Mouse (Mus musculus) thymus, adult 18-20 months (tissue): ENCODE data around the gene Prkaa1.
"Not testable (repeated sequence)": the region's sequence is repeated elsewhere in the genome, so short reads cannot be mapped to it uniquely, and the experiment has no call there.

Experiments
- DNase-seq, 2 experiments: peaks; one replicate each; pipeline ENCODE4 v3.0.0; 2022; ENCODE audit warnings: mixed read lengths in 2 of 2

The Prkaa1 gene

DNA sequence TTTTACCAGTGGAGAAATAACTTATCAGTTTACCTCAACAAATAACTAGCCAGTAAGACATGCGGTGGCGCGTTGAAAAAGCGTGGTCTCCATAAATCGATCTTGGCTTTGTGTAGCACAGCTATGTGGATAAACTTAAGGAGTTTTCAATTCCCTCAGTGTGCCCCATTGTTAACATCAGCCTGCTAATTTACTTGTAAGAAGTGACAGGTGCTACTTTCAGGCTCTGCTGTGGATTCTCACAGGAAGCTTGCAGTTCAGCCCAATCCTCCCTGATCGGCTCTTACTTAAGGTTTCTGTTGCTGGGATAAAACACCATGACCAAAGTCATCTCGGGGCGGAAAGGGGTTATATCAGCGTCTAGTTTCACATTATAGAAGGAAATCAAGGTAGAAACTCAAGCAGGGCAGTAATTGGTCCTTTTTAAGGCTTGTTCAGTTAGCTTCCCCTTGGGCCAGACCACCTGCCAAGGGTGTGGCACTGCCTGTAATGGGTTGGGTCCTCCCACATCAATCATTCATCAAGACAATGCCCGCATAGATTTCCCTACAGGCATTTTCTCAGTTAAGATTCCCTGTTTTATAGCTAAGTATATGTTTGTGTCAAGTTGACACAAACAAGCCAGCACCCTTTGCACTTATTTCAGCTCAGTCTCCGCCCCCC is 41.1 kb downstream of the Prkaa1 start:
- no peak for DNase-seq

DNA sequence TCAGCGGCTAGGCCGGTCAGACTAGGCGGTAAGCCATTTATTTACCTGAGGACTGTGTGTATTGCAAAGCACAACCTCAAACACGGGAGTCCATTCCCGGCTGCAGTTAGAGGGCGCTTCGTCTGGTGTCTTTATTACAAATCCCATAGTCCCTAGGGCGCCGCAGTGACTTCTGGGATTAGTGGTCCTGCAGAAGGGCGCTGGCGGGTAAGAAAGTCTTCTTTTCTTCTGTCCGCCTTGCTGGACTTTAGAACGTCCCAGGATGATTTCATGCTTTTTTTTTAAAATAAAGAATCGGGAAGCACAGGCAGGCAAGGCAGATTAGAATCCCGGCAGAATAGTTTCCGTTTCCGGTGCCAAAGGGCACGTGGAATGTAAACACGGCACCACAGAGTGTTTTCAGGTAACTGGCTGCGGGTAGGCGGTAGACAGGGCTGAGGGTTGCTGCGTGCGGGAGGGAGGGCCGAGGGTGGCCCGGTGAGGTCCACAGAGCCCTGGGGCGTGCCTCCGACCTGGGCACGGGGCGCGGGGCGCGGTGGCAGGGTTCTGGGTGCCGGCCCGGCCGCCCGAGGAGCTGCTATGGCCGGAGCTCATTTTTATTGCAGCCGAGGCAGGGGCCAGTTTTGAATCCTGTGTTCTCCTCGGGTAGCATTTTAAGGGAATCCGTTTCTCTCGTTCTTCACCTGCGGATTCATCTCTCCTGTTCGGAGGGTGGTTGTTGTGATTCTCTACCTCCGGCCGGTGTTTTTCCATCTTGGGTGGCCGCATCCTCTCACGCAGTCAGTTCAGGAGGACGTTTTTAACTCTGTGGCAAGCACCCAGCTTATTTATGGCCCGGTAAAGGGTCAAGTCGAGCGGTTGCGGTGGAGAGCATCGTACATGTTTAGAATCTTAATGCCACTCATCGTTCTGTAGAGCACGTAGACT is 42.0 kb downstream of the Prkaa1 start, which contains the start of gene Ttc33:
Ttc33 (plus strand) TSS at position 160 of the 927 bp plus-strand sequence.
- DNase-seq, result peak; percentile 44 to 66

DNA sequence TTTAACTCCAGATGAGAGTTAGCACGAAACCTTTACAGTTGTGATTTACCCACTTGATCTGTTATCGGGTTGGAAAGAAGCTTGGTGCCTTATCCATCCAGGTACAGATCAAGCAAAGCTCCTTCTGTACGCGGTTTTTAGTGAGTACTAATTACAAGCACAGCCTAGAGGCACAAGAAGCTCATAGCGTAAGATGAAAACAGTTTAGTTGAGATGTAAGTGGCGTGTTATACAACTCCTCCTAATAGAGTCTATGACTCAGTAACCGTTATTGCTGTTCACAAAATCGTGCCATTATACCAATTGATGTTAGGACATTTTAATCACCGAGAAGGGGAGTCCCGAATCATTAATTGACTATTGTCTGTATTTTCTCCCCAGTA is 42.6 kb downstream of the Prkaa1 start:
- DNase-seq, result no peak

DNA sequence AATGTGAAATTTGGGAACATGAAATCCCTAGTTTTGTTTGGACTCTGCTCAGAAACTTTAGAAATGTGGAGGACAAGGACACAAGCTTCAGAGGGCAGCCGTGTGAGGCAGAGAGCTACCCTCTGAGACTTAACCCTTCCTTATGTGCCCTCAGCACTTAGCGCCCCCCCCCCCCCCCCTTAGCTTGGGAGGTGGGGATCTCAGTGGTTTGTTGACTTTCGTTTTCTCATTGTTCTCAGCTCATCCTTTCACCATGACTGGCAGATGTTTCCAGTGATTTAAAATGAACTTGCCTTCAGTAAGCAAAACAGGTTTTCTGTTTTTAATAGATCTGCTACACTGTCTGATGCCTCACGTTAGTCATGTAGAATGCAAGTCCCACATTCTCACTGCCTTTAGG is 43.5 kb downstream of the Prkaa1 start:
- DNase-seq, result no peak

DNA sequence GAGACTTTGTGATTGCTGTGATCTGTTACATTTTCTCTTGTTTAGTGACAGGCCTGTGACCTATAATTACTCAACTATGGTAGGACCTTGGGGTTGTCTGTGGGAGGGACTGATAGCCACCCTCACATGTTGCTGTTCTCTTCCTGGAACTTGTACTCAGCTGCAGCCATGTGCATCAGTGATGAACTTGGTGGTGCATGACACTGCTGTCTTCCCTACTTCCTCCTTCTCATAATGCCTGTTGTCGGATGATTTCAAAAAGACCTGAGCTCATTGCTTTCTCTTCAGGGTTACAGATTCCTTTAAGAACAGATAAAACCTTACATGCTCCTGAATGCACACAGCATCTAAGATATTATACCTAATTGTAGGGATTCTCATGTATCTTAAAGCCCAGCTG is 44.4 kb downstream of the Prkaa1 start:
- no peak for DNase-seq

DNA sequence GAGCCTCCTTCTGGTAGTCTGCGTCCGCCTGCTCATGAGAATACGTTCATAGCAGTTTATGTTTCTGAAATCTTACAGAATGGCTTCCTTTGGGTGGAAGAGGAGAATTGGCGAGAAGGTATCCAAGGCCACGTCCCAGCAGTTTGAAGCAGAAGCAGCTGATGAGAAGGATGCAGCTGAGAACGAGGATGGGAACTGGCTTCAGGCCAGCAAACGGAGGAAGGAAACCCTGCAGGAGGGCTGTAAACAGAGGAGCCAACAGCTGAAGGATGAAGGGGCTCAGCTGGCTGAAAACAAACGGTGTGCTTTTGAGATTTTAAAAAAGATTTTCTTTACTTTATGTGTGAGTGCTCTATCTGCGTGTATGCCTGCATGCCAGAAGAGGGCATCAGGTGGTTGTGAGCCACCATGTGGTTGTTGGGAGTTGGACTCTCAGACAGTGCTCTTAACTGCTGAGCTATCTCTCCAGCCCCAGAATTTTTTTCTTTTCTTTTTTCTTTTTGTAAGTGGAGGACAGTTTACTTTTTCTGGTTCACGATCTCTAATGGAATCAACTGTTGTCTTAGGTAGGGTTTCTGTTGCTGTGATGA is 45.9 kb downstream of the Prkaa1 start:
- no peak for DNase-seq

DNA sequence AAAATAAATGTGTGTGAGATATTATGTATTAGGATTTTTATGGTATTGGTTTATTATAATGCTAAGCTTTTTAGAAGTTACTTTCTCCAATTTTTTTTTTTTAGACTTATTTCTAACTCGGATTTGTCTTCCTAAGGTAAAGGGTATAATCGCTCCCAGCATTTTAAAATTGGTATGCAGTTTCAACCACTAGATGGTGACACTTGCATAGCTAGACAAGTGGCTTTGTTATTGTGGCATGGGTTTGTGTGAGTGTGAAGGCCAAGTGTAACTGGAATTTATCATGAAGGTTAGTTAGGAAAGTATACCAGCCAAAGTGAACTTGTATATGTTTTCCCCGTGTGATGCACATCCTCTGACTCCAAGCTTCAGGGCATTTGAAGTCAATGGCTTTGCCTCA is 50.2 kb downstream of the Prkaa1 start:
- no peak for DNase-seq

DNA sequence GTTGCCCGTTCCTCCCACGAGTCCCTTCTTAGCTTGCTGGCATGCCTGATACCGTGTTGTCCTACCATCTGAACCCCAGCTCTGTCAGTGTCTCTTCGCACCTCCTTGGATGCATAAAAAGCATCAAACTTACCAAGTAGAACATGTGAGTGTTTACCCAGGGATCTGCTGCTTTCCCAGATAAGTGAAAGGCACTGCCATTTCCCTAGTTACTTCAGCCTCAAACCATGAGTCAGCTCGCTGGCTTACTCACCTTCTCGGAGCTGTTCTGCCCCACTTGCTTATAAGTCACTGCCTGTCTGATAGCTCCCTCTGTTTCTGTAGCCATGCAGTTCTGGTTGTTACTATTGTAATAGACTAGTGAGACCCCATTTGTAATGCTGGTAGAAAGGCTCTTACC is 50.8 kb downstream of the Prkaa1 start:
- DNase-seq, result no peak

DNA sequence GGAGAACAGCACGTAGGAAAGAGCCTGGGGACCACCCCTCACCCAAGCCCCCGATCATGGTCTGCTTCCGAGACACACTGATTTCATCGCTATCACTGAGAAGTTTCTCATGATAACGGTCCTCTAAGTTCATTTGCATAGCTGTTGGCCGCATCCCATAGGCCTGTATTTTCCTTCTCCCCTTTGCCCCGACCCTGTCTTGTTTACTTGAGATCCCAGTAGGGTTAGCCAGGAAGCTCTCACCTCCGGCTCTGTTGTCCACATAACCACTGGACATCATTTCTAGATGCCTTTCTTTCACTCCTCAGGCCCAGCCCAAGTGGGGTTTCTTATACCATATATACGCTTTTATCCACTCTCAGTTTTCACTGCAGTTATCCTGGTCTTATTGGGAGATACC is 51.3 kb downstream of the Prkaa1 start:
- no peak for DNase-seq

DNA sequence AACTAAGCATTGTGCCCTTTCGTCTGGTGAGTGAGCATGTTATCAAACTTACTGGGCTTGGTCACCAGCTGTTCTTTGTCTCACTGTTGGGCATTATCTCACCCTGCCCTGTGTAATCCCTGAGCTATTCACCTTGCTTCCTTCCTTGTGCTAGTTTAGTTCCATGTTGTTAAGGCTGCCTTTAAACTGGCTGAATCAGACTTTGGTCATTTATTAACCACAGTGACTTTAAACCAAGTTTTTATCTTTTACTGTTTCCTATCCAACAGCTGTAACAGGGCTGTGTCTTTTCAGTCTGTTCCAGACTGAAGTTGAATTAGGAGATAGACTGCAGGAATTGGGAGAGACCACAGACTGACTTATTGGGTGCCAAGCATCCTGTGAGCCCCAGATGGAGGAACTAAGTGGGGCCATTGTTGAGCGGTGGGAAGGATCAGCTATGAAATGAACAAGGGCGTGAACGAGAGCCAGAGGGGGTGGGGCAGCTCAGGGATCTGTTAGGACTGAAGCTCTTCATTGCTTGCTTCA is 52.4 kb downstream of the Prkaa1 start:
- no peak for DNase-seq

DNA sequence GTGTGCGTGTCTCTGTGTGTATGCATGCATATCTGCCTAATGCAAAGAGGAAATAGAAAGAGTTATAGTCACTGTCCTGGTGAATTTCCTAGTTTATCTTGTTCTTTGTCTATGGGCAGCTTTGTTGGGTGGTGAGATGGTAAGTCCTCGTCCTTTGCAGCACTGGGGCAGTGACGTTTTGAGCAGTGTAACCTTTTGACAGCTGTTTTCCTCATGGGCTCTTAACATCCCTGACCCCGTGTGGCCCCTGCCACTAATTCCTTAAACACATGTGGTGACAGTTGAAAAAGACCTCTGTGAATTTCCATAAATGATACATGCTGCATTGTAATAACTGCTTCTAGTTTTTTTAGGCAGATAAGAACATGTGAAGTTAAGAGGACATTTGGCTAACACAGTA is 53.0 kb downstream of the Prkaa1 start:
- no peak for DNase-seq

DNA sequence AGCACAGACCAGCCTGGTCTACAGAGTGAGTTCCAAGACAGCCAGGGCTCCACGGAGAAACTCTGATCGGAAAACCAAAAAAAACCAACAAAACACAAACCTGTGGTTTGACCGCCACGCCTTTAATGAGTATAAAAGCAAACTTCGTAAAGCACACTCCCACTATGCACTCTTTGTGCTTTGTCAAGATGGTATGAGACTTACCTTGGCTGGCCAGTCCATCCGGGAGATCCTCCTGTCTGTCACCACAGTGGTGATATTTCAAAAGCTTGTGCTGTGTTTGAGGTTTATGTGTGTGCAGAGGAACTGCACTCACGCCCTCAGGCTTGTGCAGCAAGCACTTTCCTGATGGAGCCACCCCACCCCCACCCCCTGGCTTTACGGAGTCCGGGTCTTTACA is 61.6 kb downstream of the Prkaa1 start:
- DNase-seq, result no peak

DNA sequence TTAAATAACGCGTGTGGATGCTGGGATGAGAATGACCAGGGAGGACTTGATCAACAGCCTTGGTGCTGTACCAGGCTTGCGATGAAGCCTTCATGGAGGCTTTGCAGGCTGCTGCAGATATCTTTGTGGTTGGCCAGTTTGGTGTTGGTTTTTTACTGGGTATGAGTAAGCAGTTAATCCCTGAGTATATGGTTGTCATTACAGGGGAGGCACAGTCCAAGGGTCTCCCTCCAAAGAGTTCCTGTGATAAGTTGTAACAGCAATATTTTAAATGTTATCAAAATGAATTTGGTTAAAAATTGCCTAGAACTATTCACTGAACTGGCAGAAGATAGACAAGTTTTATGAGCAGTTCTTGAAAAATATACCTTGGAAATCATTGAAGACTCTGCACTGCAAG is 65.5 kb downstream of the Prkaa1 start:
- no peak for DNase-seq

DNA sequence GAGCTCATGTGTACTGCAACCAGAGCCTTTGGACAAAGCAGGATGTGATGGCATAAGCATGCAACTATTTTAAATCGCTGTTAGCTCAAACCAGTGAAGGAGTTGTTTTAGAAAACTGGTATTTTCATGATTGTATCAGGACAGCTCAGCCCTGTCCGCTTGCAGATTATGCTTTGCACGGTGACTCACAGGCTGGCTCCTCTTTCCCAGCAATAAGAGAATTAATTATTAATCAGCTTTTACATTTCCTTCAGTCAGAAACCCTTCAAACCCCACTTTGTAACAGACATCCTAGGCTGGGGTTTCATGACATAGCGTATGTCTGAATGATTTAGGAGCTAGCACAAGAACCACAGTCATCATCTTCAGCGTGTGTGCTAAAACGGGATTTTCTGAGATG is 76.8 kb downstream of the Prkaa1 start:
- DNase-seq, result no peak

DNA sequence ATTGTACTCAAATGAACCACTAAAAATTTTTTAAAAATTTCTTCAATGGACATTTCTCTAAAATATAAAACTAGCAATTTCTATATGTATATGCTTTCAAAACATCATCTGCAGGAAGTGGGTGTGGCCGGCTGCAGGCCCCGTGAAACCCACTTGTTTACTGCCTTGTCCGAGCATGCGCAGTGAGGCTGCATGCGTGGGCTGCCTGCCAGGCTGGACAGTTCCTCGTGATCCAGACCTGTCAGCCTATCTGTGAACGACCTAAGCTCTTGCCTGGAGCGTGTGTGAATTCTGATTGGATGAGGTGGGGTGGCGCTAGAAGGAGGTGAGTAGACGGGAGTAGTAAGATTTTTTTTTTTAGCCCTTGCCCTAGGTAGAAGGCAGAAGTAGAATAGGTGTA is 87.1 kb downstream of the Prkaa1 start:
- DNase-seq, result not testable (repeated sequence)
